Mouse (Mus musculus) spleen, postnatal 0 days (tissue): ENCODE data around the gene Igfals. TPM values are rescaled to one million over a fixed set of nuclear protein-coding genes. Genes with fewer than 3 reads are reported as not detected.

Source experiments
- polyA plus RNA-seq: library from polyadenylated mRNA; unstranded; fragments of >200 nt; fragmentation: Nextera tagmentation; extraction: Ambion mirVana; gene quantifications from 2 replicates; pipeline ENCODE4 v1.2.1, GENCODE M21; 2015

The Igfals gene
- 0.08 and 0.21 TPM in 2 replicates for polyA plus RNA-seq

GRCm38 (mm10) chr17:24865776-24866175 is at the start of gene Igfals:
Gene Igfals (plus strand): TSS chr17:24865997.

GRCm38 (mm10) chr17:24839842-24840241 is 26.0 kb upstream of the Igfals start, which contains the start of gene Hagh:
Gene Hagh (plus strand): TSS chr17:24840143.

GRCm38 (mm10) chr17:24850065-24850772 is 15.6 kb upstream of the Igfals start, which contains the start of gene Fahd1:
Gene Fahd1 (minus strand): TSS chr17:24850364.

GRCm38 (mm10) chr17:24886134-24886931 is 20.5 kb downstream of the Igfals start, which contains the start of the genes Nubp2 and Spsb3:
Gene Nubp2 (minus strand): TSS chr17:24886349.
Gene Spsb3 (plus strand): TSS chr17:24886643.

GRCm38 (mm10) chr17:24894995-24895547 is 29.3 kb downstream of the Igfals start, which contains the start of the genes Eme2 and Mrps34:
Gene Eme2 (minus strand): TSS chr17:24895087.
Gene Mrps34 (plus strand): TSS chr17:24895116.

GRCm38 (mm10) chr17:24896241-24896992 is 30.6 kb downstream of the Igfals start, which contains the start of gene Nme3:
Gene Nme3 (plus strand): TSS chr17:24896500.

Other genes starting within 250 kb of the Igfals start
- 33.4 and 33.5 TPM in 2 replicates for gene Tsc2, start 233.4 kb upstream of the Igfals start, polyA plus RNA-seq
- gene Nthl1, start 233.3 kb upstream of the Igfals start, polyA plus RNA-seq: 6.9 and 8.2 TPM in 2 replicates
- 32.8 and 46.2 TPM in 2 replicates for gene Slc9a3r2, start 215.7 kb upstream of the Igfals start, polyA plus RNA-seq
- 0.44 and 0.54 TPM in 2 replicates for gene Npw, start 207.5 kb upstream of the Igfals start, polyA plus RNA-seq
- 9.6 and 9.9 TPM in 2 replicates for gene Zfp598, start 196.3 kb upstream of the Igfals start, polyA plus RNA-seq
- 0.06 and 0.11 TPM in 2 replicates for gene Syngr3, start 176.0 kb upstream of the Igfals start, polyA plus RNA-seq
- 31.0 and 32.6 TPM in 2 replicates for gene Gfer, start 169.8 kb upstream of the Igfals start, polyA plus RNA-seq
- 0.81 and 1.3 TPM in 2 replicates for gene Noxo1, start 169.8 kb upstream of the Igfals start, polyA plus RNA-seq
- 35.3 and 37.9 TPM in 2 replicates for gene Tbl3, start 158.3 kb upstream of the Igfals start, polyA plus RNA-seq
- gene Rnf151, start 147.9 kb upstream of the Igfals start, polyA plus RNA-seq: not detected in 2 replicates
- 1,569 and 1,600 TPM in 2 replicates for gene Rps2, start 147.9 kb upstream of the Igfals start, polyA plus RNA-seq
- gene Ndufb10, start 141.5 kb upstream of the Igfals start, polyA plus RNA-seq: 212 and 230 TPM in 2 replicates
- gene Rpl3l, start 138.2 kb upstream of the Igfals start, polyA plus RNA-seq: 1.1 and 1.3 TPM in 2 replicates
- gene Msrb1, start 129.4 kb upstream of the Igfals start, polyA plus RNA-seq: 103 and 110 TPM in 2 replicates
- gene Hs3st6, start 113.0 kb upstream of the Igfals start, polyA plus RNA-seq: not detected in 2 replicates
- gene Meiob, start 61.7 kb upstream of the Igfals start, polyA plus RNA-seq: 0.32 and 0.78 TPM in 2 replicates
- gene Hagh, start 25.9 kb upstream of the Igfals start, polyA plus RNA-seq: 168 and 186 TPM in 2 replicates
- gene Fahd1, start 15.6 kb upstream of the Igfals start, polyA plus RNA-seq: 54.4 and 61.1 TPM in 2 replicates
- 73.8 and 78.0 TPM in 2 replicates for gene Nubp2, start 20.4 kb downstream of the Igfals start, polyA plus RNA-seq
- 51.9 and 55.4 TPM in 2 replicates for gene Spsb3, start 20.6 kb downstream of the Igfals start, polyA plus RNA-seq
- 11.8 and 12.7 TPM in 2 replicates for gene Eme2, start 29.1 kb downstream of the Igfals start, polyA plus RNA-seq
- gene Mrps34, start 29.1 kb downstream of the Igfals start, polyA plus RNA-seq: 71.0 and 73.0 TPM in 2 replicates
- 66.5 and 77.6 TPM in 2 replicates for gene Nme3, start 30.5 kb downstream of the Igfals start, polyA plus RNA-seq
- 12.6 and 13.3 TPM in 2 replicates for gene Mapk8ip3, start 71.0 kb downstream of the Igfals start, polyA plus RNA-seq
- 45.9 and 49.2 TPM in 2 replicates for gene Jpt2, start 94.7 kb downstream of the Igfals start, polyA plus RNA-seq
- gene Cramp1l, start 149.8 kb downstream of the Igfals start, polyA plus RNA-seq: 5.2 and 5.9 TPM in 2 replicates
- 80.5 and 98.2 TPM in 2 replicates for gene Ift140, start 150.1 kb downstream of the Igfals start, polyA plus RNA-seq
- gene Tmem204, start 217.6 kb downstream of the Igfals start, polyA plus RNA-seq: 24.2 and 26.6 TPM in 2 replicates
- gene Telo2, start 250.0 kb downstream of the Igfals start, polyA plus RNA-seq: 18.4 and 24.4 TPM in 2 replicates